Comparison of ENCODE assay signal across 23 mouse cellular contexts in genomic region chr12:75348551-75348950, GRCm38 (mm10). TPM values are rescaled to one million over a fixed set of nuclear protein-coding genes. Genes with fewer than 3 reads are reported as not detected.
DNase-seq lines count a peak whose midpoint lies in the region.
"Had no signal": no experiment of that assay in that cellular context is flagged by ENCODE, and none has a peak within 500 bp of the region (broad histone marks: within the 10 kb centered on the region; RNA-seq: fewer than 3 reads in every experiment).

No protein-coding gene starts in this region.

- H3K36me3 ChIP-seq in heart, embryonic 10.5 days = no peaks in the 10 kb centered on the region
- H3K36me3 ChIP-seq: G1E had no signal

- H3K4me3 ChIP-seq in heart, embryonic 10.5 days = no peak overlapping the region

- H3K27ac ChIP-seq in heart, embryonic 10.5 days = no peak overlapping the region

- 65% methylated on average over 7 of the region's 7 CpGs for WGBS in heart, embryonic 10.5 days

- no peaks in the 10 kb centered on the region for H3K9me3 ChIP-seq in heart, embryonic 10.5 days
- H3K9me3 ChIP-seq: G1E had no signal

- DNase-seq in heart, adult 11 months = peak; percentile 86
- no peak for DNase-seq in heart, postnatal 36 days
- DNase-seq in heart, embryonic 10.5 days (ENCODE audit: low spot score) = peak; percentile 69
- no peak for DNase-seq in heart, postnatal 10 days
- DNase-seq in testis, postnatal 10 days (ENCODE audit: low spot score) = peak; percentile 16
- no peak for DNase-seq in testis, postnatal 14 days (ENCODE audit: low spot score)
- peak; percentile 6 for DNase-seq in R1 (ENCODE audit: low read depth, low spot score)
- DNase-seq in adrenal gland, adult 18-20 months (ENCODE audit: low spot score in 2 of 2) = no peak
- DNase-seq: adrenal gland, adult 2 months; adrenal gland, adult 8-10 months; adrenal gland, postnatal 10 days; adrenal gland, postnatal 14 days; adrenal gland, postnatal 25 days; adrenal gland, postnatal 36 days; B cell, adult 2 months; cerebellum, adult 11 months; cerebellum, adult 11-12 months; cerebellum, adult 18-20 months; cerebellum, adult 2 months had no signal

- intact Hi-C loops in heart, postnatal 36 days (cut with DNase I) = no loop called here
- intact Hi-C loops in heart, postnatal 10 days (cut with DNase I) = no loop called here

- no peaks in the 10 kb centered on the region for H3K4me1 ChIP-seq in heart, embryonic 10.5 days

- H3K27me3 ChIP-seq in heart, embryonic 10.5 days (ENCODE audit: insufficient read depth, poor library complexity, severe bottlenecking) = no peaks in the 10 kb centered on the region
- H3K27me3 ChIP-seq: CH12.LX had no signal

RNA-seq across cellular contexts. Expression of gene Rhoj, which starts 40.4 kb away (rescaled TPM):
- 10 to 100 TPM; 28.3 to 37.8 TPM for total RNA-seq in heart, postnatal 36 days (2021)
- 26.0 and 29.0 TPM in 2 replicates for polyA plus RNA-seq in heart, embryonic 10.5 days (2016; fragmentation: Nextera tagmentation; extraction: Ambion mirVana)
- 10 to 100 TPM; 47.2 to 63.3 TPM for total RNA-seq in heart, postnatal 10 days (2021)
- total RNA-seq in adrenal gland, adult 18-20 months (2021) = 10 to 100 TPM; 12.1 to 19.9 TPM
- total RNA-seq: CH12.LX, MEL had no signal
- polyA plus RNA-seq: activated CD4-positive, CD25-positive, alpha-beta regulatory T cell, adult 4 months; G1E had no signal

Comparison
In these comparisons a context has a peak if more than half of its experiments do, and no peak if none do; other contexts are left out.
1. DNase-seq: peak in heart, adult 11 months (single experiment), heart, embryonic 10.5 days (single experiment), testis, postnatal 10 days (single experiment) and R1 (single experiment); none in heart, postnatal 36 days (0 of 2), heart, postnatal 10 days (0 of 2), testis, postnatal 14 days (single experiment) and adrenal gland, adult 18-20 months (0 of 2).